Mouse (Mus musculus): ENCODE measurements at regions not wholly inside any gene's neighbourhood (a gene's known extent, or its start where the extent isn't known, plus 50 kb on each side); places are given as distances from the start of the nearest gene placed in this dataset.

DNA sequence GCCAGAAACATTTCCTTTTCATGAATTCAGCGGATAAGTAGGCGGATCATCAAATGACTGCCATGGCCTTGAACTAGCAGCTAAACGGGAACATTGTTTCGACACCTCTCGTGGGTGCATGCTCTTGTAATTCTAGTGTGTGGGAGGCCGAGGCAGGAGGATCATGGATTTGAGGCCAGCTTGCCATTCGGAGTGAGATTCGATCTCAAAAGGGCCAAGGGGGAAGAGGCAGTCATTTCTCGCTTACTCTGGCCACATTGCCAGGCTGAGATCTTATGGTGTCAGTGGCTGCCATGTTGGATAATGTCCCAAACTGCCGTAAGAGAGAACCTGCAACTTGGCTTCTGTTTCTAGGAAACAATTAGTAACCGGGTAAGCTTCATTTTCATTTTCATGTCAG lies 327.7 kb downstream of the Med13l start:
- WGBS: 90% methylated on average over 11 of the region's 11 CpGs
- no peak overlapping the region for H3K27ac ChIP-seq
- H3K9me3 ChIP-seq: no peaks in the 10 kb centered on the region
- no peaks in the 10 kb centered on the region; the same call in 1 of the 2 replicates for H3K27me3 ChIP-seq (ENCODE audit: insufficient read depth, poor library complexity, severe bottlenecking)
- no peak overlapping the region for H3K4me3 ChIP-seq
- no peak for DNase-seq (ENCODE audit: low spot score)
- no peaks in the 10 kb centered on the region for H3K36me3 ChIP-seq
- no peaks in the 10 kb centered on the region for H3K4me1 ChIP-seq (replicated peaks)

DNA sequence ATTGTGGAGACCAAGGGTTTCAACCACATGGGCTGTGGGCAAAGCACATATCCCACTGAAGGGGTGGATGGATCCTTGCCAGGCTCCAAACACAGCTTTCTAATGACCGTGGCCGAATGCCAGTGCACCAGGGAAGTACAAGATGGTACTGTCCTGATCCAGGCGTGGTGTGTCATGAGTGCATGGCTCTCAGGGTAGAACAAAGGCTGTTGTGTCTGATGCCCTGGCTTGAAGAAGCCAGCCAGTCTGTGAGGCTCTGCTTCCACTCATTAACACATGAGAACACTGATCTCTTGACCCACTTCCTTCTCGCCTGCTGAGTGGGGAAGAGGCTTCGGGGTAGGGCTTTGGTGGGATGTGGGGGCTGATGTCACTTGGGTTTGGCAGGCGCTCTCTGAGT lies 330.7 kb downstream of the Med13l start:
- DNase-seq (ENCODE audit: low spot score): no peak
- WGBS: 70% methylated on average over 6 of the region's 6 CpGs
- Histone ChIP-seq H3K36me3 (no peaks in the 10 kb centered on the region), H3K4me1 (replicated peaks) (no peaks in the 10 kb centered on the region), H3K27ac (no peak overlapping the region), H3K9me3 (no peaks in the 10 kb centered on the region), H3K4me3 (no peak overlapping the region), H3K27me3 (ENCODE audit: insufficient read depth, poor library complexity, severe bottlenecking) (no peaks in the 10 kb centered on the region; the same call in 1 of the 2 replicates)

DNA sequence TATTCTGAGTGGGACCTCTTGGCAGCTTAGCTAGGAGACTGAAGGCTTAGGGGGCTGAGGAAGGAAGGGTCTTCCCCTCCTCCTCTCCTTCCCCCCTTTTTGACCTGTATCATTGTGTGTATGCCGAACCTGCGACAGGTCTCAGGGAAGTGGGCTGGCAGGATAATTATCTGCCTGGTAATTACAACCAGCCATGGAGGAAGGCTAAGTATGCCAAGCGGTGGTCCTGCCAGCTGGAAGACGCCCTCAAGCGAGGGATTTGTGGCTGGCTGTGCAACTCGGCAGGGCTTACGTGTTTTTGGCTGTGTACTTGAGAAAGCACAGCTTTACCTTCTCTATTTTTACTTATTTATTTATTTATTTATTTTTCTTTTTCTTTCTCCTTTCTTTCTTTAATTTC lies 347.7 kb downstream of the Med13l start:
- H3K27me3 ChIP-seq (ENCODE audit: insufficient read depth, poor library complexity, severe bottlenecking): no peaks in the 10 kb centered on the region
- peaks cover 7% of the 10 kb centered on the region for H3K9me3 ChIP-seq
- H3K36me3 ChIP-seq: no peaks in the 10 kb centered on the region
- no peak overlapping the region for H3K4me3 ChIP-seq
- no peak overlapping the region for H3K27ac ChIP-seq
- 73% methylated on average over 7 of the region's 7 CpGs for WGBS
- peaks cover 3% of the 10 kb centered on the region; the same call in 1 of the 2 replicates for H3K4me1 ChIP-seq (replicated peaks)
- DNase-seq (ENCODE audit: low spot score): no peak

DNA sequence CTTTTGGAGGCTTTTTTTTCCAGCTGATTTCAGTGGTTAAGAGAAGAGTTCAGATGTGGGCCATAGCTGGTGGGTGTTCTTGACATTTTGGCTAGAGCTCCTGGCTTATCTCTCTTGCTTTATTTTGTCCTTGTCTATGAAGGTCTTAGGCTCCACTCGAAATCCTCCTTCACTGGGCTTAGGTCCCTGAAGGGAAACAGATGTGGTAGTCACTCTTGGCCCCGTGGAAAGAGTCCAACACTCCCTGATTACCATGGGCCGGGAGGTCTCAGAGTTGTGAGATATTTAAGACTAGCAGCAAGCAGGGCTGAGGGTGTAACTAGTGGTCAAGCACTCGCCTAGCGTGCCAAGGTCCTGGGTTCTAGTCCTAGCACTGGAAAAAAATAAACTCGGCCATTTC lies 349.3 kb downstream of the Med13l start:
- 88% methylated on average over 6 of the region's 6 CpGs for WGBS

DNA sequence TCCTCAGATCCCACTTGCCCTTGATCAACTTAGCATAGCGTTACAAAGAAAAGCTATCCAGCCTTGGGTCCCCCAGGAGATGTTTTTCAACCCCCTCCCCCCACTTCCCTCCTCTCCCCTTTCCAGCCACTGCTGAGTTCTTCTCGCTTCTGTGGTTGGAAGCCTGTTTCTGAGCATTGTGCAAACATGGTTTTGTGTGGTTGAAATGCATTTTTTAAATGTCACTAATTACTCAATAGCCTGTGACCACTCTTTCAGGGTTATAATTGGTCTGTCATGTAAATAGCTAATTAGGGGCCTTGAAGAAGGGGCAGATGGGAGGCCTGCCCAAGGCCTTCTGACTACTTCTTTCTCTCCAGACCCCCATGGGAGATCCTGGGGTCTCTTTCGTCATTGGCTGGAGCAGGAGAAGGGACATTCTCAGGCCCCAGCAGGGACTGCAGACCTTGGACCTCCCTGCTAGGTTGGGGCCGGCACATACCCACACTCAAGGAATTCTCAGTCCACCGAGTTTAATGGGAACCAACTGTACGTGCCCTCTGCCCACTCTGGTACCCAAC lies 353.8 kb downstream of the Med13l start:
- peaks cover 10% of the 10 kb centered on the region for H3K4me1 ChIP-seq (replicated peaks)
- H3K36me3 ChIP-seq: no peaks in the 10 kb centered on the region
- no peak for DNase-seq (ENCODE audit: low spot score)
- H3K27me3 ChIP-seq (ENCODE audit: insufficient read depth, poor library complexity, severe bottlenecking): peaks cover 4% of the 10 kb centered on the region; the same call in 1 of the 2 replicates
- H3K27ac ChIP-seq: no peak overlapping the region
- no peak overlapping the region for H3K4me3 ChIP-seq
- 47% methylated on average over 6 of the region's 6 CpGs for WGBS
- H3K9me3 ChIP-seq: no peaks in the 10 kb centered on the region

More for the DNA sequence above, 349.3 kb downstream of the Med13l start:
- no peaks in the 10 kb centered on the region for H3K27me3 ChIP-seq (ENCODE audit: insufficient read depth, poor library complexity, severe bottlenecking)
- no peaks in the 10 kb centered on the region for H3K36me3 ChIP-seq
- no peaks in the 10 kb centered on the region for H3K9me3 ChIP-seq
- no peak overlapping the region for H3K27ac ChIP-seq
- H3K4me1 ChIP-seq (replicated peaks): peaks cover 12% of the 10 kb centered on the region
- no peak for DNase-seq (ENCODE audit: low spot score)
- H3K4me3 ChIP-seq: no peak overlapping the region

DNA sequence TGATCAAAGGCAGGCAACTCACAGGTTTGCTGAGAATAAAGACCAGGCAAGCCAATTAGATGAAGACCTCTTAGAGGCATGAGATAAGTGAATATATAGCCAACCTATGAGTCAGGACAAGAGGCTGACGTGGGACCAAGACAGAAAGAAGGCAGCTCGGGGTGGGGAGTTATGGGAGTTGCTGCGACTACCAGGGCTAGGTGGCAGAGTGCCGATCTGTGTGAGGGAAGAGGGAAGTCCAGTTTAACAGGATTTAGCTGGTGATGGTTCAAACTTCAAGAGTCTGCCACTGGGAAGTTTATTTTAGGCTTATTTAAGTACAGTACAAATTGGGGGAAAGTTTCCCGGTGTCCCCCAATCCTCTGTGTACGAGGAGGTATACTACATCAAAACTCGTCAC lies 362.9 kb downstream of the Med13l start:
- no peak overlapping the region for H3K27ac ChIP-seq
- H3K9me3 ChIP-seq: no peaks in the 10 kb centered on the region
- 93% methylated on average over 7 of the region's 7 CpGs for WGBS
- 0 out of 2 replicates have a peak, but pooled peaks cover 6% of the 10 kb centered on the region for H3K4me1 ChIP-seq (replicated peaks)
- no peak overlapping the region for H3K4me3 ChIP-seq
- H3K36me3 ChIP-seq: no peaks in the 10 kb centered on the region
- peaks cover 42% of the 10 kb centered on the region for H3K27me3 ChIP-seq (ENCODE audit: insufficient read depth, poor library complexity, severe bottlenecking)
- DNase-seq (ENCODE audit: low spot score): no peak

DNA sequence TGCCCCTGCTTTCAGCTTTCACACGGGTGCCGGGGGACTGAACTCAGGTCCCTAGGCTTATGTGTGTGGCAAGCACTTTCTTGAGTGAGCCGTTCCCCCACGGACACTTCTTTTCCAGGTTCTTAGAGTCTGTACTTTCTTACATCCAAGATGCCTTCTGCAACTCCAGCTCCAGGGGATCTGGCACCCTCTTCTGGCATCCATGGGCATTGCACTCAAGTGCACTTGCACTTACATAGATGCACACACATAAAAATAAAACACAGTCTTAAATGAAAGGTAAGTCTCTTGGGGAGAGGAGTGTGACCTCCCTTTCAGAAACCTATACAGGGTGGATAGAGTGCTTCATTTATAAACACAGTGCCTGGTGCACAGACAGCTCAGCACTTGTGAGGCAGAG lies 368.6 kb downstream of the Med13l start:
- WGBS: 97% methylated on average over 4 of the region's 4 CpGs
- Histone ChIP-seq H3K36me3 (no peaks in the 10 kb centered on the region), H3K4me3 (no peak overlapping the region), H3K27ac (no peak overlapping the region), H3K27me3 (ENCODE audit: insufficient read depth, poor library complexity, severe bottlenecking) (peaks cover 69% of the 10 kb centered on the region), H3K9me3 (peaks cover 7% of the 10 kb centered on the region; the same call in 1 of the 2 replicates), H3K4me1 (replicated peaks) (peaks cover 12% of the 10 kb centered on the region)
- no peak for DNase-seq (ENCODE audit: low spot score)

DNA sequence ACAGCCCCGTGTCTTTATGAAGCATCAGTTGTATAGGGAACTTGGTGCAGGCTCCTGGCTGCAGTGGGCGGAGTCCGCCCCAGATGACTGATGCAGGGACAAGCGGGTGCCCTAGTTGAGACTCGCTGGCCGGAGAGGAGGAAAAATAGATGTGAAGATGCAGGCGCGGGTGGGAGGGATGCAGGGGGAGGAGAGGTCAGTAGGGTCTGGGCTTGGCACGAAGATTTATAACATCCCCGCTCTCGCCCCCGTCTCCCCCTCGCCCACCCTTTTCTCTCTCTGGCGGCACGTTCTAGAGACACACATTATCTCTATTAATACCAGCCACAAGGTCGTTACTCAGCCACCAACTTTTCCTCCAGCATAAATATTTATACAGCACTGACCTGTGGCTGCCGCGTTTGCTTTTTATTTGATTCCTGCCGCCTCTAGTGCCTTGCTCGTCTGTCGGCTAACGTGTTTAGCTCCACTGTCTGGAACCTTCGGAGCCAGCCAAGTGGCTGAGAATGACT lies 369.6 kb downstream of the Med13l start:
- WGBS: 15% methylated on average over 23 of the region's 23 CpGs
- peak; percentile 50 for DNase-seq (ENCODE audit: low spot score)
- Histone ChIP-seq H3K27ac (peak overlapping the region; percentile 51), H3K9me3 (peaks cover 7% of the 10 kb centered on the region; the same call in 1 of the 2 replicates), H3K27me3 (ENCODE audit: insufficient read depth, poor library complexity, severe bottlenecking) (peaks cover 67% of the 10 kb centered on the region), H3K36me3 (no peaks in the 10 kb centered on the region), H3K4me1 (replicated peaks) (peaks cover 12% of the 10 kb centered on the region), H3K4me3 (peak overlapping the region; percentile 44)

DNA sequence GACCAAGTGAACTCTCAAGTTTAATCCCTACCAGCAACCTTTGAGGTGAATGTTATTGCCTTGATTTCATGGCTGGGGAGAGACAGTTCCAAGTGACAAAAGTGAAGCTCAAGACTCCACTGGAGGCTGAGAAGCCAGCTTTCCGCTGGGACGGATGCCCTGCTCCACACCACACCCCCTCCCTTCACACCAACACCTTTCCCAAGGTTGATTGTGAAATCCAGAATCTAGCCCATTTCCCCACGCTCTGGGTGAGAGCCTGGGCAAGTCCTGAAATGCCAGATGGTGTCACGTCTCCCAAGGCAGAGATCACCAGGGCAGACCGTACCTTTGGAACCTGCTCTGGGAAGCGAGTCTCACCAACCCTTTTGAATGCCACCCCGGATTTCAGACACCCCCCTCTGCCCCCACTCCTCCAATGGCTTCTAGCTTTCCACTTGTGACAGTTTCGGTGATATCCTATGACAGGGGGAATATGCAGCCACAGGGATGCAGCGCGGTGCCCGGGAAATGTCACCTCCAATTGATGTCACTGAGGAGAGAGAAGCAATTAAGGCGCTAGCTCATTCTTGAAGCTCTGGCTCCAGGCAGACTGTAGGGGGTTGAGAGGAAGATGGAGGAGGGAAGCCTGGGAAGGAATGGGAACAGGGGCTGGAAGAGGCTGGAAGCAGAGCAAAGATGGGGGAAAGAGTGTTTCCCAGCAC lies 379.0 kb downstream of the Med13l start:
- Histone ChIP-seq H3K27me3 (ENCODE audit: insufficient read depth, poor library complexity, severe bottlenecking) (peaks cover 52% of the 10 kb centered on the region), H3K27ac (no peak overlapping the region), H3K36me3 (no peaks in the 10 kb centered on the region), H3K9me3 (no peaks in the 10 kb centered on the region), H3K4me3 (no peak overlapping the region), H3K4me1 (replicated peaks) (no peaks in the 10 kb centered on the region; the same call in 1 of the 2 replicates)
- 90% methylated on average over 12 of the region's 12 CpGs for WGBS
- DNase-seq (ENCODE audit: low spot score): no peak

DNA sequence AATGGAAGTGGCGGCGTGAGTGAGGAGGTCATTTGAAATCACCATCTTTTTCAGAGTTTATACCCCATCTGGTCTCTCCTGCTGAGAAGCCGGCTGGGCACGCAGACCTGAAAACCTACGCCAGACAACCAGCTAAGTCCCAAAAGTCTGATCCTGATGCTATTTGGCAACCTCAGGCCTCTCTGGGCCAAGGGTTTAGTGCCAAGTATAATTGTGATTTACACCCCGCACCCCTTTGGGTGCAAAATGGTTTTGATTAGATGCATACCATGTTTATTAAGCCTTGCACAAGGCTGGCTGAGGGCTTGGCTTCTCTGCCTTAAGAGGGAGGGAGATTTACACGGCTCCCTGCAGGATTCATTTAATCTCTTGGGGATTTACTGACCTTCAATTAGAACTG lies 383.8 kb downstream of the Med13l start:
- Histone ChIP-seq H3K27me3 (ENCODE audit: insufficient read depth, poor library complexity, severe bottlenecking) (peaks cover 64% of the 10 kb centered on the region), H3K36me3 (no peaks in the 10 kb centered on the region), H3K27ac (no peak overlapping the region), H3K4me1 (replicated peaks) (peaks cover 21% of the 10 kb centered on the region), H3K4me3 (no peak overlapping the region), H3K9me3 (no peaks in the 10 kb centered on the region)
- no peak for DNase-seq (ENCODE audit: low spot score)
- WGBS: 40% methylated on average over 7 of the region's 7 CpGs

DNA sequence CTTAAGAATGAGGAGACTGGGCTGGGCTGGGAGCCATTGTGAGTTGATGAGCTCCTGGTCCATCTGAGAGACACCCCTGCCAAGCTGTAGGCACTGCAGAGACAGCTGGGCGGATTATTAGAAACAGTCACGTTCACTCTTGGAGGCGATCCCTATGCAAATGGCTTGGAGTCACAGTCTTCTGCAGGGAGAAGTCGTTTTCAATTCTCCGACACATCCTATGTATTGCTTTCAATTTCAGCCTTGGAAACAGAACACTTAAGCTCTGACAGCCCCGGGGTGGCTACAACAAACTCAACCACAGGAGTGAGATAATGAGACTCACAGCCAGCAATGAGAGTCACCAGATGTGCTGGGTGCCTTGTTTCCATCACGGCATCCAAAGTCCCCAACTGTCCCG lies 385.6 kb downstream of the Med13l start:
- Histone ChIP-seq H3K4me3 (no peak overlapping the region), H3K27ac (no peak overlapping the region; the same call in 1 of the 2 replicates), H3K9me3 (no peaks in the 10 kb centered on the region), H3K4me1 (replicated peaks) (peaks cover 27% of the 10 kb centered on the region), H3K36me3 (no peaks in the 10 kb centered on the region), H3K27me3 (ENCODE audit: insufficient read depth, poor library complexity, severe bottlenecking) (peaks cover 58% of the 10 kb centered on the region)
- no peak for DNase-seq (ENCODE audit: low spot score)
- 34% methylated on average over 8 of the region's 8 CpGs for WGBS

DNA sequence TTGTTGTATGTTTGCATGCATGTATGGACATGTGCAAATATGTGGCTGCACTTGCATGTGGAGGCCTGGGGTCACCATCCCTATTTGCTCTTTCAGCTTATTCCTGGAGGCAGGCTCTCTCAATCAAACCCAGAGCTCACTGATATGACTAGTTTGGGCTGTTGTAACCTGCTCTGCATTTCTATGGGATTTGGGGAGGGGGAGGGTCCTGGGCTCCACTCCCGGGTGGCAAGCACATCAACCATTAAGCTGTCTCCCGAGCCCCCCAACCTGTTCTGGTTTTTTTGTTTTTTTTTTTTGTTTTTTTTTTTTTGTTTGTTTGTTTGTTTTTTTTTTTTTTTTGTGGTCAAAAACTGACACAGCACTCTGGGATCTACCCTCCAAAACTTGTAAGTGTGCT lies 386.5 kb downstream of the Med13l start:
- DNase-seq (ENCODE audit: low spot score): peak; percentile 27
- peaks cover 55% of the 10 kb centered on the region for H3K27me3 ChIP-seq (ENCODE audit: insufficient read depth, poor library complexity, severe bottlenecking)
- no peaks in the 10 kb centered on the region for H3K36me3 ChIP-seq
- WGBS: 15% methylated on average over 2 of the region's 2 CpGs
- H3K9me3 ChIP-seq: no peaks in the 10 kb centered on the region
- H3K4me1 ChIP-seq (replicated peaks): peaks cover 27% of the 10 kb centered on the region
- H3K4me3 ChIP-seq: no peak overlapping the region
- H3K27ac ChIP-seq: no peak overlapping the region; the same call in 1 of the 2 replicates

DNA sequence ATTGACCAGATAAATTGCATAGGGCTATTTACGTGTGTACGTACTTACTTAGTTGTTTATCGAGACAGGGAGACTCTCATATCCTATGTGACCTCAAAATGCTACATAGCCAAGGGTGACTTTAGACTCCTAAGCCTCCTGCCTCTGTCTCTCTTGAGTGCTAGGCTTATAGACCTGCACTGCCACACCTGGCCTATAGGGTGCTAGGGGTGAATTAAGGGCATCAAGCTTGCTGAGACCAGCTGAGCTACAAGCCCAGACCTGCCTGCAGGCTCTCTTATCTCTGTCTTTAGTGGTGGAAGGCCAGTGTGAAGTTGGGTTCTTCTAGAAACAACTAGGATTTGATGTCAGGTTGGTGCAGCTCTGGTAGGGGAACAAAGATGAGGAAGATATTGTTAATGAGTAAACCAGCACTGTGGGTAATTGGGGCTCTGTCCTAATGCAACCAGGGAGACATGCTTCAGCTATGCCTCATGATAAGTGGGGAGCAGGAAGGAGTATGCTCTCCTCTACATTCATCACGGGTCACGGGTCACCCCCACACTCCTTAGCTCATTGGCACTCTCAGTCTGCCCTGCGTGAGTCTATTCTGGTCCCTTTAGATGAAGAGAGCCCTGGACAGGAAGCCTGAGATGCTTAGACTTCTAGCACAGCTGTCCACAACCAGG lies 387.8 kb downstream of the Med13l start:
- H3K4me1 ChIP-seq (replicated peaks): peaks cover 27% of the 10 kb centered on the region
- no peak overlapping the region for H3K4me3 ChIP-seq
- no peaks in the 10 kb centered on the region for H3K36me3 ChIP-seq
- H3K27ac ChIP-seq: no peak overlapping the region
- 86% methylated on average over 6 of the region's 6 CpGs for WGBS
- DNase-seq (ENCODE audit: low spot score): no peak
- H3K27me3 ChIP-seq (ENCODE audit: insufficient read depth, poor library complexity, severe bottlenecking): peaks cover 45% of the 10 kb centered on the region
- H3K9me3 ChIP-seq: no peaks in the 10 kb centered on the region

Data from hindbrain, embryonic 10.5 days (tissue).